Mouse (Mus musculus): ENCODE measurements around the gene Mst1.

Gene Mst1

DNA sequence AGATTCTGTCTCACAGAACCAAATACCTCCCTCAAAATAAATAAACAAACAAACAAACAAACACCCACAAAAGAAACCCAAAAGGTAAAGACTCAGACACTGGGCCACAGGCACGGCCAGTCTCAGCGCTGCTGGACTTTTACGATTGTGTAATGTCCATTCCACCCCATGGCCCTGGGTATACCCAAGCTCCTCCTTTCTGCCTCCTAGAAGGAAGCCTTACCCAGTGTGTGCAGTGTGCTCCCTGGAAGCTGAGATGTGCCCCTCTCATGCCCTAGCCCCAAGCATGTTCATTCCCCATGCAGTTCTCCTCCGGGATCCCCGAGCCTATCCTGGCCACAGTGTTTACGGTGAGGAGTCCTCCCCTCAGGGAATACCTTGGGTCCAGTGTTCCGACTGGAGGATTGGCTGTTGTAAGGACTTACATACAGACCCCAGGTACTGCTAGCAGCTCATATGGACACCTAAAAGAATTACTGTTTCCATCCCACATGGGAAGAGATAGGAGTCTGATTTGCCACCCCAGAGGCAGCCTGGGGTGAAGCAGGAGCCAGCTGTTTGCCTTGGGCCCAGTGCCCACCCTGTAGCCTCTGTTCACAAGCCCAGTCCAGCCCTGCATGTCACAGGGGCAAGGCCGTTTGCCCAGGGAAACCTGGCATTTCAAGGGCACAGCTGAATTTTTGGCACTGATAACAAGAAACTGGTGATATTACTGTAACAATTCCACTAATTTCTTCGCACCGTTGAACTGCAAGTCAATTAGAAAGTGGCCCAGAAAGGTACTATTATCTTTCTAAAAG lies 41.1 kb downstream of the Mst1 start:
- in situ Hi-C loops (cut with MboI; ENCODE audit: unreplicated experiment in 2 of 2) = no loop called here

DNA sequence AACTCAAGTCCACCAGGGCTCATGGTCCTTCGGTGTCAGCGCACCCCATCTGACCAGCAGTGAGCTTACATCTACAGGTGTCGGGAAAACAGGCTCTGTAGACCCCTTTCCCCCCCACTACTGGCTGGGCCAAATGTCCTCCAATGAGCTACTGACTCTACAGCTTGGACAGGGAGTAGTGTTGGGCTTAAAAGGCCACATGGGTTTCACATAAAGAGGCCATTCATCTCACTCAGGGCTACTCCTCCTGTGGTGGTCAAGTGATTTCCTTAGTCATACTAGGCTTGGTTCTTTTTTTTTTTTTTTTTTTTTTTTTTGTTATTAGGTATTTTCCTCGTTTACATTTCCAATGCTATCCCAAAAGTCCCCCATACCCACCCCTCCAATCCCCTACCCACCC lies 43.7 kb downstream of the Mst1 start:
- in situ Hi-C loops (cut with MboI; ENCODE audit: unreplicated experiment in 2 of 2) = no loop called here

DNA sequence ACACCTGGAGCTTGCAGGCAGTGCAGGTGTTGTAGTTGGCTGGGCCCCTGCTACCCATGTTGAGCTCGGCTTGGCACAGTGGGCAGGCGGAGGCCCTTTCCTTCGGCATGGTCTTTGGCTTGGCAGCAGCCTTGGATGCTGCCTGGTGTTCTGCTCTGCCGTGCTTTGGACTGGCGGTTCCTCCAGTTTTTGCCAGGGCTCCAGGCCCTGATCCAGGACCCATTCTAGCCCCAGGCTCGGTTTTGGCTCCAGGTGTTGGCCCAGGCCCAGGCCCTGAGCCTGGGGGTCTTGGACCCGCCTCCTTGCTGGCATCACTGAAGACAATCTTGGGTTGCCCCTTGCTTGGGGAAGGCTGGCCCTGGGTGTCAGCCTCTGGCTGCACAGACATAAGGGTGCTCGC lies 45.5 kb downstream of the Mst1 start:
- in situ Hi-C loops (cut with MboI; ENCODE audit: unreplicated experiment in 2 of 2) = no loop called here

DNA sequence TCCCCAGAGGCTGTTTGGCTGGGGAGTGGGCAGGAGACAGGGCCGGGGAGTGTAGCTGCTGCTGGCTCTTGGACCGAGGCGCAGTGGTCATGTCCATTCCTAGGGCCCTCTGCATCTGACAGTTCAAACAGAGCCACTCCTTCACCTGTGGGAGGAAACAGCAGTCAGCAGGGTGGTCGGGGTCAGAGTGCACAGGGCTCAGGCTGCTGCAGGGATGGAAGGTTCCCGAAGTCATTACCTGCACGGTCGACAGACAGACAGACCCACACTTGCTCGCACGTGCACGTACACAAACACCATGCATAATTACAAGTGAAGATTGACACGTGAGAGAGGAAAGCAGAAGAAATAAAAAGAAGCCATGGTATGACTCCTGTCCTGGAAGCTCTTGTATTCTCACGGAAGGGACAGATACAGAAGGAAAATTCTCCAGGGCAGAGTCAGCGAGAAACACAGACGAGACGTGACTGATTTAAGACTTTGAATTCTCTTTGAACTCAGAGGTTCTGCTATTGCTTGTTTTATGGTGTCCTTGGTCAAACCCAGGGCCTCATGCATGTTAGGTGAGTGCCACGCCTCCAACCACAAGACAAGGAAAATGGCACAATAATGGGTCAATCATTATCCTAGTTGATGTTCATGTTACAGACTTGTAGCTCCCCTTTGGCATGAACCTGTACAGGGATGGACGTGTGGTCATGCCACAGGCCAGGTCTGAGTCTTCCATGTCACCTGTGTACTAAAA lies 46.4 kb downstream of the Mst1 start:
- in situ Hi-C loops (cut with MboI; ENCODE audit: unreplicated experiment in 2 of 2) = no loop called here

DNA sequence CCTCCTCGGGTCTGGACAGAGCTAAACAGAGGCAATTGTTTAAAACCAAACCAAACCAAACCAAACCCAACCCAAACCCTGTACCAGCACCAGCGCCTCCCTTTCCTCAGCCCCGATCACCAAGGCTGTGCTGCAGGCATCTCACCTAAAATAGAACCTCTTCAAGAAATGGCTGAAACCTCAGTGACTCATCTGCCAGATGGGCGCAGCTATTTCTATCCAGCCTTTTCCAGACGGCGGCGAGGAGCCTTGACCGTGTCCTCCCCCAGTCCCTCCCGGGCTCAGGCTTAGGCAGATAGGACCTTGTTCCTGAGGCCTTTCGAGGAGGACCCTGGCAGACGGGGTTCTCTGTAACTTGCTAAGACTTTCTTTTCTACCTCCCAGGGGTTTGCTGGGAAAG lies 48.0 kb downstream of the Mst1 start:
- in situ Hi-C loops (cut with MboI; ENCODE audit: unreplicated experiment in 2 of 2) = no loop called here

DNA sequence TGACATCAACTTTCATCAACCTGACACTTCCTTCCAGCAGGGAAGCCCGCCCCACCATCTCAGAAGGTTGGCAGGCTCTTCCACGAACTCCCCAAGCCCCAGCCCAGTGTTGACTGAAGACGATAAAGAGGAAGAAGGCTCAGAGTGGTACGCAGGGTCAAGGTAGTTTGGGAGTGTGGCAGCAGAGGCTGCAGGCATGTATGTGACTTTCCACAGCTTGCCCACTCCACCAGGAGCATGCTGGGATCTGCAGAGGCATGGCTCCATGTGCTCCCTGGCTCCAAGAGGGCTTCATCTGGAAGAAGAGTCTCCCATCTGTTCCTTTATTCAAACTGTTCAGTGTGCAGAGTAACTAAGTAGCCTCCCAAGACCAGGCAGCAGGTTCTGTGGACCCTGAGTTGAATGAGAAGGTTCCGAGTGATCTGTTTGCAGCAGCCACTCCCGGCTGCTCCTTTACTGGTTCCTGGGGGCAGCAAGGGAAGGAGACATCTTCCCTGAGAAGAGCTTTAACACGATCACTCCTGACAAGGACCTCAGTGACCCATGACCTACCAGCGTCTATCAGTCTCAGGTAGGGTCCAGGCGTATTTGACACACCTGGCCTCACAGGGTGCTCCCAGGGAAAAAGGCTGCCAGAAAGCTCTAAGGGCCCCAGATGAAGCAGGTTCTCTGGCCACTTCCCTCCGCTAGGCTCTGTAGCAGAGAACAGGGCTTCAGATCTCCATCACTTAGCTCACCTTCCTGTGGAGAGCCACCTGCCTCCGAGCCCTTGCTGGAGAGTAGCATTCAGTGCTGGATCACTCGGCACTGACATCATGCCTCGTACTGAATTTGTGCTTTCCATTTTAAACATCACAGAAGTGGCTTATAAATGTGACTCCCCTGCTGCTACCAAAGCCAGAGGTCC lies 49.1 kb downstream of the Mst1 start:
- in situ Hi-C loops (cut with MboI; ENCODE audit: unreplicated experiment in 2 of 2) = no loop called here

DNA sequence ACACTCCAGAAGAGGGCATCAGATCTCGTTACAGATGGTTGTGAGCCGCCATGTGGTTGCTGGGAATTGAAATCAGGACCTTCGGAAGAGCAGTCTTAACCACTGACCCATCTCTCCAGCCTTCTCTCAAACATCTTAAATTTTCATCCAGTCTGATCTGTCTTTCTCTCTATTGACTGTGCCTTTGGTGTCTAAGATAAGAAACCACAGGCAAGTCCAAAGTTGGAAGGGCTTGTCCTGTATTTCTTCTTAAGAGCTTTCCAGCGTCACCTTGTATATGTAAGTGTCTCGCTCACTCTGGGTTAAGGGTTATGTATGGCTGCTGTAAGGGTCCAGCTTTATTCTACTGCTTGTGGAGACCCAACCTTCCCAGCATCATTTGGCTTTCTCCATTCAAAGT lies 51.3 kb downstream of the Mst1 start:
- in situ Hi-C loops (cut with MboI; ENCODE audit: unreplicated experiment in 2 of 2) = loop anchor here in 1 of 2 experiments (5.0 to 10.0 kb wide), 2 partner anchors 34 to 143 kb away; no protein-coding TSS in a partner anchor

DNA sequence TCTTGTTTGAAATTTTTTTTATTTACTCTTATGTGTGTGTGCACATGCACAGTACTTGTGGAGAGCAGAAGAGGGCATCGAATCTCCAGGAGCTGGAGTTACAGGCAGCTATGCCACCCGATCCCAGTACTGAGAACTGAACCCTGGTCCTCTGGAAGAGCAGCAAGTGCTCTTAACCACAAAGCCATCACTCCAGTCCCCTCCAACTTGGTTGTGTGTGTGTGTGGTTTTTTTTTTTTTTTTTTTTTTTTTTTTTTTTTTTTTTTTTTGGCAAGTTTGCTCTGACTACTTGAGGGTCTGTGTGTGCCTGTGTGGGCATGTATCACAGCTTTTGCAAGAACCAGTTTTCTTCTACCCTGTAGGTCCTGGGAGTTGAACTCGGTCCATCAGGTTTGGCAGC lies 52.1 kb downstream of the Mst1 start:
- in situ Hi-C loops (cut with MboI; ENCODE audit: unreplicated experiment in 2 of 2) = loop anchor here in 1 of 2 experiments (5.0 to 10.0 kb wide), 2 partner anchors 35 to 142 kb away; no protein-coding TSS in a partner anchor

DNA sequence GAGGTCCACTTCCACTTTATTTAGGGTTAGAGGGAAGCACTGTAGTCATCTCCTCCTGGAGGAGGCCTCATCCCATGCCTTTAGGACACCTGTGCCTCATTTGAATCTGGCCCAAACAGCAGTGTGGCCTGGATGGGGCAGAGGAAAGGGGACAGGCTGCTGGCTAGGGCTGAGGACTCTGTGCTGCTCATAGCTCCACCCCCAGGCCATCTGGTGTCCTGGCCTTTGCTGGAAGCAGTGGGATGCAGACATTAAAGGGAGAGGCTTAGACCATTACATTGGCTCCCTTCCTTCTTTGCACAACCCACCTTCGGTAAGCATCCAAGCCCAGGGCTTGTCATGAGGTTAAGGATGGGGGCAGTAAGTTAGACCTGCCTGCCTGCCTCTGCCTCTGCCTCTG lies 53.2 kb downstream of the Mst1 start:
- in situ Hi-C loops (cut with MboI; ENCODE audit: unreplicated experiment in 2 of 2) = loop anchor here in 1 of 2 experiments (5.0 to 10.0 kb wide), 2 partner anchors 36 to 141 kb away; no protein-coding TSS in a partner anchor
